Mouse (Mus musculus) gastrocnemius, postnatal 4 days (tissue): ENCODE results near the gene Tmub2. TPM values are rescaled to one million over a fixed set of nuclear protein-coding genes. Genes with fewer than 3 reads are reported as not detected.

ENCODE experiments used
- DNase-seq, 2 experiments: peaks; one replicate each; pipeline ENCODE4 v3.0.0; 2021 to 2022; ENCODE audit warnings: low spot score in 2 of 2, mixed read lengths in 2 of 2
- long read RNA-seq, 2 experiments: library from polyadenylated mRNA; stranded (forward); transcript quantifications; one replicate each; pipeline ENCODE4 v2.0.0; 2021
- total RNA-seq, 2 experiments: library from RNA; stranded (reverse); gene quantifications; 2 replicates each; pipeline ENCODE4 v1.2.3; 2021

The Tmub2 gene
- 10 to 100 TPM; 25.9 to 26.3 TPM for total RNA-seq
- long read RNA-seq, experiment 1, transcript Tmub2-205 (3 exons, 2,249 nt), result minor isoform, 7 of 29 reads
- long read RNA-seq, experiment 1, transcript Tmub2-201 (4 exons, 1,939 nt), result major isoform, 17 of 29 reads
- long read RNA-seq, experiment 1, partial matches to known transcripts, result 3 of 29 reads
- long read RNA-seq, experiment 1, other reads (novel, unspliced or antisense), result 1 of 29 reads
- long read RNA-seq, experiment 2, transcript Tmub2-205 (3 exons, 2,249 nt), result minor isoform, 6 of 36 reads
- long read RNA-seq, experiment 2, transcript Tmub2-201 (4 exons, 1,939 nt), result major isoform, 20 of 36 reads
- long read RNA-seq, experiment 2, partial matches to known transcripts, result 6 of 36 reads
- long read RNA-seq, experiment 2, other reads (novel, unspliced or antisense), result 0 of 36 reads

DNA sequence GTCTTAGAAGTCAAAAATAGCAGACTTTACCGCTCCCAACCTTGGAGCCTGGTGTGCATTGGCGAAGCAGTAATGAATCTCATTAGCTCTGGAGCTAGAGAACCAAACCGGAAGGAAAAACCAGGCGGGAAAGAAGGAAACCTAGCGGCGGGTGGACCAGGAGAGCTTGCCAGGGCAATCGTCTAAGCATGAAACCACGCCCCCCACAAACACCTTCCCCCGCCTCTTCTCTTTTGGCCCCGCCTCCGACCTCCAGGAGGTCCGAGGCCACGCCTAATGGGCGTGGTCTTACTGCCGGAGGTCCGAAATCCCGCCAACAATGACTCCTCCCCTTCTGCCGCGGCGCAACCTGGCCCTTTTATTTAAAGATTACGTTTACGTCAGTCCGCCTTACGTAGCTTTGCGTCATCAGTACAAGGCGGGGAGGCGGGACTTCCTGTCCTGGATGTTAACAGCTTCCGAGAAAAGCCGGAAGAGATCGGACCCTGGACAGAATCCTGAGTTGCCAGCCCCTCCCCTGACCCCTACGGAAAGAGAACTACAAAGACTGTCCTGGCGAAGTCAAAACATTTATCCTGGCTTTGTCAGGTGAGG is at the start of gene Tmub2:
Gene Tmub2, plus strand, starts transcription at position 431 of the 594 bp plus-strand sequence.
- peak; percentile 77 to 94 for DNase-seq

DNA sequence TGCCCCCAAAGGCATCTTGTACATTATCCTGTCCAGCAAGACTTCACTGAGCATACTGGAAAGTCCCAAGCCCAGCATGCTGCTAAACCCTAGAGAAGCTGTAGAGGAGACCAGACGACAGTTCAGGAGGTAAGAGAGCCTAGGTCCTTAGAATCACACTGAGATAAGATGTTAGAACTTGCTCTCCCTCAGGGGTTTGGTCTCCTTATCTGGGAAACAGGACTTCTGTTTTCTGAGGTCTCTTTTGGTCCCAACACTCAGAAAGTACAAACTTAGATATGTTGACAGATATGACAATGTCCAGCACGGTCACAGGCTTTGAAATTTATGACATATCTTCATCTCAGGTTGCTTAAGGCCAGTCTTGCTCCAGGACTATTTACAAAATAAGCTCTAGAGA is 48.7 kb upstream of the Tmub2 start:
- no peak for DNase-seq

- no peak for DNase-seq
Measured at GRCm38 (mm10) chr11:102240636-102241035, 44.1 kb upstream of the Tmub2 start.

- DNase-seq, result no peak
Measured at GRCm38 (mm10) chr11:102241246-102241645, 43.5 kb upstream of the Tmub2 start.

DNA sequence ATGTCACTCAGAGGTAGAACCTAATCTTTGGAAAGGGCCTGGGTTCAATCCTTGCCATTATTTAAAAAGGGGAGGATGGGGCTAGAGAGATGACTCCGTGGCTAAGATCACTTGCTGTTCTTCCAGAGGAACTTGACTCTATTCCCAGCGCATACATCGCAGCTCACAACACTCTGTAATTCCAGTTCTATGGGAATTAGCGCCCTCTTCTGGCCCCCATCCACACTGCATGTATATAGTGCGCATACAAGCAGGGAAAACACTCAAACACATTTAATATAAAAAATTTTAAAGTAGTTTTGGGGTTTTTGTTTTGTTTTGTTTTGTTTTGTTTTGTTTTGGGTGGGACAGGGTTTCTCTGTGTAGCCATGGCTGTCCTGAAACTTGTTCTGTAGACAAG is 42.9 kb upstream of the Tmub2 start:
- DNase-seq, result no peak

GRCm38 (mm10) chr11:102244926-102245449 is 39.7 kb upstream of the Tmub2 start:
- DNase-seq, result peak; percentile 50 to 66

DNA sequence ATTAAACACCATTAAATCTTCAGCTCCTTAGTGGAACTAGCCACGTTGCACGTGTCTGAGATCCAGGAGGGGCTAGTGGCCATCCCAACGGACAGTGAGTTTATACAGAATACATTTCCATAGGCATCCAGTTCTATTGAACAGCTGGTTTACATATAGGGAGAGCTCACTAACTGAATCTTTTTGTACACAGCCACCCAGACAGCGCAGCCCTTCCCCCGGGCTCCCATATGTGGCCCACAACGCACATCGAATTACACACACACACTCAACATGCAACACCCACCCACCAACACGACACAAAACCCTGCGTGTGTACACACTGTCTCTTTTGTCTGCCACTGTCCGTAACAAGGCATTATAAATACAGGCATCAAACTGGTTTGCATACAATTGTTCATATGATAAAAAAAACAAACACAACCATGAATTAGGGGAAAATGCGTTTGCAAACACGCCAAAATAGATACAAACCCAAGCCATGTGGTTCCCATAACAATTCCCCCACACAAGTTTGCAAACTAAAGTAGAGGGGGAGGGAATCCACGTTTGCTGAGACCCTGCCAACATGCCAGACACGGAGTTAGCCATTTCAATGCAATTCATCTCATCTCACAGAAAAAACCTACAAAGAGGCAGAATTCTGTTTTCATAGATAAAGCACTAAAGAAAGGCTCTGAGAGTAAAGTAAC is 39.0 kb upstream of the Tmub2 start:
- DNase-seq, result no peak

- DNase-seq, result no peak
Measured at GRCm38 (mm10) chr11:102246273-102246635, 38.5 kb upstream of the Tmub2 start.

DNA sequence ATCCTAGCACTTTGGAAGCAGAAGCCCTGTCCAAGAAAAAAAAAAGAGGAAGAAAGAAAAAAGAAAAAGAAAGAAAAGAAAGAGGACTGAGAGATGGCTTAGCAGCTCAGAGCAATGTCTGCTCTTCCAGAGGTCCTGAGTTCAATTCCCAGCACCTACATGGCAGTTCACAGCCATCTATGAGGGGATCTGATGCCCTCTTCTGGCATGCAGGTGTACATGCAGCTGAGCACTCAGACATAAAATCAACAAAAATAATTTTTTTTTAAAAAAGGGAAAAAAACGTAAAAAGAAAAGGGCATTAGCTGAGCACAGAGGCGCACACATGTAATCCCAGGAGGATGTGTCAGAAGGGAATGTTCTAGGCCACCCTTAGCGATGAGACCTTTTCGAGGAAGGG is 37.9 kb upstream of the Tmub2 start:
- DNase-seq, result no peak

DNA sequence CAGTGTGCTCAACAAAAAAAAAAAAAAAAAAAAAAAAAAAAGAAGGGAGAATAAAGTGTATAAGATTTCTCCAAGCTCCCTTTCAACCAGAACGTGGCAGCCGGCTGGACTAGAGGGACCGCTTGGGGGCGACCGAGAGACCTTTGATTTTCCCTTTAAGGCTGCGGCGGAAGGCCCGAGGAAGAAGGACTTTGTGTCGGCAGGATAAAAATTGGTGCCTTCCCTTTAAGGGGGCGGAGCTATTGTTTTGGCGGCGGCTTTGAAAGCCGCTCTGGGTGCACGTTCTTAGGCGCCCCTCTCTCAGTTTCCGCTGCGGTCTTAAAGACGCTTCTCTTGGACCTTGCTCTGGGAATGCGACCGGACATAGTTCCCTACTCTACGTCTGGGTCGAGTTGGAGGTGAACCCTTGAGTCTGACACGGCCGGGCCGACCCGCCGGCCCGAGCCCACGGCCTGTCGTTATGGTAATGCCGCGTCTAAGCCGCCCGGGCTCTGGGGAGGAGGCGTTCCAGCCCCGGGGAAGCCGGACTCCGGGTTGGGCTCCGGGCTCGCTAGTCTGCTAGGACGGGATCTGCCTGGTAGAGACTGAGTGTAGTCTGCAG is 36.0 kb upstream of the Tmub2 start, which contains the start of gene BC030867:
Gene BC030867, plus strand, starts transcription at position 253 of the 601 bp plus-strand sequence.
- peak; percentile 83 to 92 for DNase-seq

DNA sequence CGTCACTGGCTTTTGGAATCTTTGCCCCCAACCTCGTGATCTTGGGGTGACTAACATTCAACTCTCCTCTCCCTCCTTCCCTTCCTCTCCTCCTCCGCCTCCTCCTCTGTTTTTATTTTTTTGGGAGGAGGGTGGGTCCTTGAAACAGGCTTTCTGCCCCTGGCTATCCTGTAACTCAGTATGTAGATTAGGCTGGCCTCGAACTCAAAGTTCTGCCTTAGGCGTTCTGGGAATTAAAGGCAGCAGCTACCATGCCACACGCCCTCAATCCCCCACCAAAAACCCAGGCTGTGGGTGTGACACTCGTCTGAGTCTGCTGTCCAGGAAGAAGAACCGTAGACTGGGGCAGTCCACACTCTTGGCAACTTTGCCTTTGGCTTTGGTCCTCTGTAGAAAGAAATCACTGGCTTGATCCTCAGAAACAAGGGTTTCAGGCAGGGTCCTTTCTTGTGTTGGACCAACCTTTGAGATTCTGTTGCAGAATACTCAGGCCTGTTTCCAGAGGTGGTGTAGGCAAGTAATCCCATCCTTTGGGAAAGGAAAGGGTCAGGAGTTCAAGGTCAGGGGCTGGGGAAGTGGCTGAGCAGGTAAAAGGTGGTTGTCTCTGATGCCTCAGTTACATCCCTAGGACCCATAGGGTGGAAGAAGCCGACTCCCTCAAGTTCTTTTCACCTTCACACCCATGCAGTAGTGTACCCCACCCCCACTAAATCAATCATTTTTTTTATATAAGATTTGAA is 35.2 kb upstream of the Tmub2 start:
- no peak for DNase-seq

DNA sequence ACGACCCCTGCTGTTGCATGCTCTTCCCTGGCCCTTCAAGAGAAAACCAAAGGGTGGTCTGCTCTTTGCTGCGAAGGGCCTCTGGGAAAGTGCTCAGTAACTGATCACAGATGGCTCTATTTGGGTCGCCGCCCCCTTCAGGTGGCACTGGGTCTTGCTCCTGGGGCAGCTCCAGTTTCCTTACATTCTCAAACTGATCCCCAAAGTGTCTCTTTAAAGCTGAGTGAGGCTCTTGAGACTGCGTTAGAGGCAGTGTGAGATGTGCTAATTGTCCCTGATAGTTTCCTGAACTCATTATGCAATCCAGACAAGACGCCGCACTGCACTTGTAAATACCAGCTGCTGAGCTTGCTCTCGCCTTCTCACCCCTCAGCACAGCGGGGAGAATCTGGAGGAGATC is 27.2 kb upstream of the Tmub2 start:
- DNase-seq, result no peak

- no peak for DNase-seq
Measured at GRCm38 (mm10) chr11:102258095-102258494, 26.6 kb upstream of the Tmub2 start.

DNA sequence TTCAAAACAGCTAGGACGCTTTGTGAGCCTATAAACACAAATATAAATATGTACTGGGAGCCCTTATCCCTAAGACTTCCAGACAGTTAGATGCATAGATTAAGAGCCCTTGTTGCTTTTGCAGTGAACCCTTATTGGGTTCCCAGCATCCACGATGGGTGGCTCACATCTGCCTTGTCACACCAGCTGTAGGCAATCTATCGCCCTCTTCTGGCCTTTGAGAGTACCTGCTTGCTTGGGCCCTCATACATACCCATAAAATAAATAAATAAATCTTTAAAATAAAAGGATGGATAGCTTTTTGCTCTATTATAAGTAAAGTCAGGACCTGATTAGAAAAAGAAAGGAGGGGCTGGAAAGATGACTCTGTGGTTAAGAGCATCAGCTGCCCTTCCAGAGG is 26.2 kb upstream of the Tmub2 start:
- DNase-seq, result no peak

DNA sequence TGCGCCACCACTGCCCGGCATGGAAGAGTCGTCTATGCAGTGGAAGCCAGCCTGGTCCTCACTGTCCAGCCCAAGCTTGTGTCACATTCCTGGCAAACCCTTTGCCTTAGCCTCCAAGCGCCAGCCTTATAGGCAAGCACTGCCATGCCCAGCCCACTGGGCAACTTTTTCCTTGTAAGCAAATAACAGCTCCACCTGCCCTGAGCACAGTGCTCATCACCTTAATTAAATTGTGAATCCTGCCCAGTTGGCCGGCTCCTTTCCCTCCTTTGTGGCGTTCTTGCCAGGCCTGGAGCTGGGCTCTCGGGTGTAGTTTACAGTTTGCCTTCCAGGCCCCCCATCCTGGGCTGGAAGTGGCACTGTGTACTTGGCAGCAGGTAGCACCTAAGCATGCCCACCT is 21.5 kb upstream of the Tmub2 start:
- DNase-seq, result no peak

DNA sequence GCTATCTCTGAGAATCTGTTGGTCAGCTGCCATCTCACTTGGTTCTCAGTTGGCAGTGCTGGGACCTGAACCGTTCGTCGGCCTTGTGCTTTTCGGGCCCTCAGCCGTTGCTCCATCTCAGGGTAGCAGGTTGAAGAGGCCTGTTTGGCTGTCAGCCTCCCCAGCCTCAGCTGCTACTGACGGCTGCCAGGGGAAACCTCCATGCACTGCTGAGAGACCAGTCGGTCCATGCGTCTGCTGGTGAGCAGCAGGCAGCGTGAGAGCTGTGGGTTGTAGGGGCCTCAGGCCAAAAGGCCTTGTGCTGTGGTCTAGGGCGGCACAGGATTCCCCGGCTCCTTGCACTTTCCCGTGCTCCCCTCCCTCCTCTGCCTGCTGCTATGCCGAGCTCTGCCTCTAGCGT is 18.9 kb upstream of the Tmub2 start:
- DNase-seq, result no peak

GRCm38 (mm10) chr11:102266631-102267355 is 17.9 kb upstream of the Tmub2 start:
- no peak for DNase-seq

DNA sequence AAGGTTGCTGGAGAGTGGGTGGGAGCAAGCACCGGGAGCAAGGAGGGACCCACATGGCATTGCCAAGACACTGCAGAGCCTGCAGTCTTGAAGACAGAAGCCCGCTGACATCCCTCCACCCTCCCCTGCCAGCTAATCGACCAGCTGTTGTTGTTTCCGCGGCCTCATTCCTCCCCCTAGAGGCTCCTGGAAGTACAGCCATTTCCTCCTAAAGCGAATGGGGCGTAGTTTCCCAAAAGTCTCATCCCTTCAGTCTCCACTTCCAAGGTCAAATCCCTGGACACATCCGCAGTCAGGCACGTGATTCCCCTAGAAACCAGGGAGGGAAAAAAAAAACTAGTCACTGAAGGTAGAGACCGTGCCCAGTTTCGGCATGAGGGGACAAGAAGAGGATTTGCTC is 17.3 kb upstream of the Tmub2 start:
- DNase-seq, result peak; percentile 59 to 77

DNA sequence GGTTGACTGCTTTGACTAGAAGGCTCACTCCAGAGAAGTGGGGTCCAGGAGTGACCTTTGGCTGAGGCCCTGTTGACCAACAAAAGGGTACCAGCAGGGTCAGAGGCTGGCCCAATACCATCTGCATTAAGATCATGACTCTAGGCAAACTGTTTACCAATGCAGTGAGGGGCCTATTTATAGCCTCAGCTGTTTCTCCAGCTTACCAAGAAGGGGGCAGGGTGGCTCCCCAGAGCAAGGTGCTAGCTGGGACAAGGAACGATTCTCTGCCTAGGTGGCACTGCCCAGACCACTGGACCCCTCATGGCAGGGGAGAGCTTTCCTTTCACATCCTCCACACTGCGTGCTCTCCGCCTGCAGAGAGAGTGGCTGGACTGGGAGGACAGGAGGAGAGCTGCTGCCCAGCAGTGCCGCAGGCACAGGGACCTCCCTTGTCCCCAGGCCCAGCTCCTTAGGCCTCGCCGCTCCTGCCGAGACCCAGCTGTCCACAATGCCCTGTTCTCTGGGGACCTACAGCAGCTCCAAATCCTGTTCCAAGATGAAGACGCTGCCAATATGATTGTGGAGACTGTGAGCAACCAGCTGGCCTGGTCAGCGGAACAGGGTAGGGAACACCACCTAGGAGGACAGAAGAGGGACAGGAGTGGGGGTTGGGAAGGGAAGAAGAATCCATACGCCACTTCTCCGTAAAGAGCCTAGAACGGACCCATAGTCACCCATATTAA is 16.0 kb upstream of the Tmub2 start, which contains the start of gene Asb16:
Gene Asb16, plus strand, starts transcription at position 224 of the 725 bp plus-strand sequence.
- DNase-seq, result no peak
